Mouse (Mus musculus): ENCODE measurements at regions not wholly inside any gene's neighbourhood (a gene's known extent, or its start where the extent isn't known, plus 50 kb on each side); places are given as distances from the start of the nearest gene placed in this dataset.

DNA sequence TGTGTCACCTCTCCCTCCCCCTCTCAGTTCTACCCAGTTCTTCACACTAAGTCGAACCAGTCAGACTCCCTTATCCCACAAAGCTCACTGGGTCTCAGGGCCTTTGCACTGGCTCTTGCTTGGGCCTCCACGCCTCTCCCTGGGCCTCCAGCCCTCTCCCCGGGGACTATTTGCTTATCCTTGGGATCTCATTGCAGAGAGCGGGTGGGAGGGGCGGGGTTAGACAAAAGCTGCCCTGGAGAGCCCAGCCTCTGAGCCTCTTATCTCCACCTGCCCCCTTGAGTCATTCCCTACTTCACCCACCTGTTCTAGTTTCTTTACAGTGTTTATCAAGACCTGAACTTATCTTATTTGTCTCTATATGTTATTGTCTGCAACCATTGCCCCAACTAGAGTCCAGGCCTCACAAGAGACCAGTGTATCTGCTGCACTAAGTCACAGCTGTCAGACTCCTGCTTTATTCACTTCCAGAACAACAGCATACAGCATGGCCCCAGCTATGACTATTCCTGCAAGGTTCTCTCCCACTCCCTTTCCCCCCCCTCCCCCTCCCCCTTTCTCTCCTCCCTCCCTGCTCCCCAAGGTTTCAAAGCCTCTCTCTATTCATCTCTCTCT lies 450.7 kb downstream of the Wdr11 start:
- TF ChIP-seq CTCF (IDR thresholded peaks at IDR 0.05; ENCODE audit: low read depth, low read length) (no peak), POLR2AphosphoS5 (IDR thresholded peaks at IDR 0.05; ENCODE audit: insufficient replicate concordance, low read depth, low read length) (no peak), GATA1 (IDR thresholded peaks at IDR 0.05; ENCODE audit: borderline replicate concordance, low read length) (no peak), TAL1 (conservative IDR thresholded peaks at IDR 0.05; ENCODE audit: low read depth, low read length) (no peak)

Data from G1E (cell line).